Comparison of ENCODE assay signal across 9 mouse cellular contexts in genomic region chrX:38438147-38438791, GRCm38 (mm10). TPM values are rescaled to one million over a fixed set of nuclear protein-coding genes. Genes with fewer than 3 reads are reported as not detected.
DNase-seq lines count a peak whose midpoint lies in the region; ATAC-seq lines count a peak whose summit lies in the region.
"Had no signal": no experiment of that assay in that cellular context is flagged by ENCODE, and none has a peak within 500 bp of the region (broad histone marks: within the 10 kb centered on the region; RNA-seq: fewer than 3 reads in every experiment).

No protein-coding gene starts in this region.

- H3K4me1 ChIP-seq in lung, embryonic 15.5 days, result no peaks in the 10 kb centered on the region

- no peaks in the 10 kb centered on the region for H3K27me3 ChIP-seq in lung, embryonic 15.5 days
- H3K27me3 ChIP-seq: heart, embryonic 15.5 days had no signal

- H3K9ac ChIP-seq in lung, embryonic 15.5 days, result no peak overlapping the region
- H3K9ac ChIP-seq: heart, embryonic 15.5 days had no signal

- no peak overlapping the region for H3K27ac ChIP-seq in lung, embryonic 15.5 days

- H3K4me2 ChIP-seq in lung, embryonic 15.5 days, result no peak overlapping the region
- H3K4me2 ChIP-seq: heart, embryonic 15.5 days had no signal

- no peaks in the 10 kb centered on the region for H3K36me3 ChIP-seq in lung, embryonic 15.5 days

- ATAC-seq in CD4-positive, CD25-positive, alpha-beta regulatory T cell, adult 4 months, result peak; percentile 74
- ATAC-seq in lung, embryonic 15.5 days (ENCODE audit: borderline replicate concordance, extremely low read depth, low FRiP score, low TSS enrichment), result peak; percentile 64; the same call in 1 of the 2 replicates

- no peak overlapping the region for H3K4me3 ChIP-seq in lung, embryonic 15.5 days
- H3K4me3 ChIP-seq: heart, embryonic 15.5 days had no signal

- WGBS in lung, embryonic 15.5 days, result 42% methylated on average over 7 of the region's 7 CpGs

- DNase-seq in adrenal gland, postnatal 14 days, result peak; percentile 87
- peak; percentile 44 for DNase-seq in embryo, embryonic 9.5 days (ENCODE audit: extremely low spot score)
- peak; percentile 77 for DNase-seq in heart, adult 8-10 months (ENCODE audit: low spot score)
- peak; percentile 72 to 88 for DNase-seq in layer of hippocampus, adult 18-20 months (ENCODE audit: low spot score in 2 of 2)
- DNase-seq in ovary, adult 18-20 months (ENCODE audit: low spot score), result peak; percentile 42
- DNase-seq in thymus, adult 18-20 months, result peak; percentile 6 to 24

- H3K9me3 ChIP-seq in lung, embryonic 15.5 days, result no peaks in the 10 kb centered on the region
- H3K9me3 ChIP-seq: heart, embryonic 15.5 days had no signal

RNA-seq across cellular contexts. Expression of gene Lamp2, which starts 18.0 kb away (rescaled TPM):
- polyA plus RNA-seq in CD4-positive, CD25-positive, alpha-beta regulatory T cell, adult 4 months (2017; shearing (Covaris generic)), result 10 to 100 TPM; 59.0 to 68.8 TPM
- total RNA-seq in adrenal gland, postnatal 14 days (2021), result 182 and 206 TPM in 2 replicates
- total RNA-seq in heart, adult 8-10 months (2022), result 100 to 1,000 TPM; 135 to 137 (median 136) TPM
- 10 to 100 TPM; 70.4 to 72.0 TPM for total RNA-seq in layer of hippocampus, adult 18-20 months (2021)
- 127 and 137 TPM in 2 replicates for polyA plus RNA-seq in lung, embryonic 15.5 days (2015; fragmentation: Nextera tagmentation; extraction: Ambion mirVana)

Comparison
In these comparisons a context has a peak if more than half of its experiments do, and no peak if none do; other contexts are left out.
1. DNase-seq: peak in every context shown above with its lines; median percentile 87 in adrenal gland, postnatal 14 days; 80 in layer of hippocampus, adult 18-20 months; 77 in heart, adult 8-10 months; 44 in embryo, embryonic 9.5 days; 42 in ovary, adult 18-20 months; 15 in thymus, adult 18-20 months.